ENCODE assay signal across 24 mouse cellular contexts in the genomic region with DNA sequence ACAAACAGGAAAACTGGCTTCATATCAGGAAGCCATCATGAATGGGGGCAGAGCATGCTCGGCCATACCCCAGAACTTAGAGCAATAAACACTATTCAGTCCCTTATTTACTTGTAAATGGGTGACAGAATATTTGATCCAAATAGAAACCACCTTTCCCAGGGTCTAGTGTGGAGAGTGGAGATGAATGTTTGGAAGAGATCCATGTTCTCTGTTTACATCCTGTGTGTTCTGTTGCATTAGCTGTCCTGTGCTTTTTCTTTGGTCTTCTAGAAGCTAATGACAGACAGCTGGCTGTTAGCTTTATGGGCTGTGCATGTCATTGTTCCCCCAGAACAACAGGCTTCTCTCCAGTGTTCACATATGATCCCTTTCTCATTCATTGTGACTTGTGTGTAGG. TPM values are rescaled to one million over a fixed set of nuclear protein-coding genes. Genes with fewer than 3 reads are reported as not detected.
DNase-seq lines count a peak whose midpoint lies in the region; ATAC-seq and TF ChIP-seq lines count a peak whose summit lies in the region.
"Had no signal": no experiment of that assay in that cellular context is flagged by ENCODE, and none has a peak within 500 bp of the region (broad histone marks: within the 10 kb centered on the region; RNA-seq: fewer than 3 reads in every experiment).

No protein-coding gene starts in this region.

- intact Hi-C loops in heart, postnatal 10 days (cut with DNase I): no loop called here

- WGBS in lung, embryonic 14.5 days: 8% methylated on average over 1 of the region's 1 CpGs
- 50% methylated on average over 1 of the region's 1 CpGs for WGBS in lung, embryonic 16.5 days

- peak; percentile 0 for DNase-seq in adrenal gland, postnatal 10 days
- DNase-seq in adrenal gland, postnatal 4 days (ENCODE audit: low spot score in 2 of 2): no peak
- peak; percentile 53 for DNase-seq in heart, adult 11 months
- DNase-seq in heart, postnatal 10 days: no peak
- peak; percentile 75 for DNase-seq in lung, embryonic 14.5 days
- no peak for DNase-seq in lung, postnatal 14 days
- DNase-seq in lung, postnatal 4 days: no peak
- DNase-seq: adrenal gland, adult 8-10 months; adrenal gland, postnatal 25 days; B cell, adult 2 months; cerebellum, adult 11-12 months; cerebellum, adult 2 months; cerebellum, adult 9-10 months; cerebellum, postnatal 10 days had no signal

- no peak overlapping the region for H3K4me3 ChIP-seq in lung, embryonic 14.5 days (ENCODE audit: low read depth, low read length)
- H3K4me3 ChIP-seq in lung, embryonic 16.5 days (ENCODE audit: low read length): no peak overlapping the region
- H3K4me3 ChIP-seq: embryonic facial prominence, embryonic 10.5 days; embryonic facial prominence, embryonic 12.5 days; forebrain, embryonic 13.5 days; forebrain, embryonic 15.5 days had no signal

- no peak overlapping the region for H3K4me2 ChIP-seq in lung, embryonic 14.5 days
- H3K4me2 ChIP-seq in lung, embryonic 16.5 days (ENCODE audit: low read depth, low read length): no peak overlapping the region
- H3K4me2 ChIP-seq: embryonic facial prominence, embryonic 12.5 days; forebrain, embryonic 13.5 days; forebrain, embryonic 15.5 days had no signal

- H3K27ac ChIP-seq in lung, embryonic 14.5 days (ENCODE audit: low read depth): peak overlapping the region; percentile 33; the same call in 1 of the 2 replicates
- peak overlapping the region; percentile 51 for H3K27ac ChIP-seq in lung, embryonic 16.5 days (ENCODE audit: low read length)
- H3K27ac ChIP-seq: embryonic facial prominence, embryonic 10.5 days; embryonic facial prominence, embryonic 12.5 days; forebrain, embryonic 13.5 days; forebrain, embryonic 15.5 days had no signal

- no peak for TF ChIP-seq CTCF in lung, embryonic 14.5 days (IDR thresholded peaks at IDR 0.05; ENCODE audit: low read depth)

- H3K36me3 ChIP-seq in lung, embryonic 14.5 days (ENCODE audit: insufficient read depth): no peaks in the 10 kb centered on the region
- H3K36me3 ChIP-seq in lung, embryonic 16.5 days (ENCODE audit: control insufficient read depth, insufficient read depth, low read length): no peaks in the 10 kb centered on the region
- H3K36me3 ChIP-seq: embryonic facial prominence, embryonic 10.5 days; embryonic facial prominence, embryonic 12.5 days; forebrain, embryonic 15.5 days; G1E had no signal

- H3K27me3 ChIP-seq in lung, embryonic 14.5 days (ENCODE audit: insufficient read depth, low read length): no peaks in the 10 kb centered on the region
- no peaks in the 10 kb centered on the region for H3K27me3 ChIP-seq in lung, embryonic 16.5 days (ENCODE audit: control insufficient read depth, insufficient read depth, low read depth, low read length)
- H3K27me3 ChIP-seq: CH12.LX; embryonic facial prominence, embryonic 12.5 days; forebrain, embryonic 13.5 days; forebrain, embryonic 15.5 days; Patski had no signal

- H3K9me3 ChIP-seq in lung, embryonic 14.5 days (ENCODE audit: low read depth, low read length): no peaks in the 10 kb centered on the region
- no peaks in the 10 kb centered on the region for H3K9me3 ChIP-seq in lung, embryonic 16.5 days (ENCODE audit: control insufficient read depth, low read length)
- H3K9me3 ChIP-seq: embryonic facial prominence, embryonic 10.5 days; embryonic facial prominence, embryonic 12.5 days; forebrain, embryonic 13.5 days; forebrain, embryonic 15.5 days; G1E had no signal

- 0 out of 2 replicates have a peak, but pooled peaks cover 2% of the 10 kb centered on the region for H3K4me1 ChIP-seq in lung, embryonic 14.5 days (ENCODE audit: insufficient read depth)
- H3K4me1 ChIP-seq in lung, embryonic 16.5 days (replicated peaks; ENCODE audit: control insufficient read depth, insufficient read depth, low read length): peaks cover 6% of the 10 kb centered on the region; the same call in 1 of the 2 replicates
- H3K4me1 ChIP-seq: embryonic facial prominence, embryonic 10.5 days; forebrain, embryonic 13.5 days; forebrain, embryonic 15.5 days had no signal

- H3K9ac ChIP-seq in lung, embryonic 14.5 days: no peak overlapping the region
- no peak overlapping the region for H3K9ac ChIP-seq in lung, embryonic 16.5 days (ENCODE audit: low read length)
- H3K9ac ChIP-seq: embryonic facial prominence, embryonic 12.5 days; forebrain, embryonic 13.5 days; forebrain, embryonic 15.5 days had no signal

- ATAC-seq in lung, embryonic 14.5 days (ENCODE audit: insufficient read depth): peak; percentile 90
- peak; percentile 93 for ATAC-seq in lung, embryonic 16.5 days (ENCODE audit: low read depth)
- ATAC-seq: activated CD4-positive, CD25-positive, alpha-beta regulatory T cell, adult 4 months; CD4-positive, CD25-positive, alpha-beta regulatory T cell, adult 4 months; forebrain, embryonic 13.5 days; forebrain, embryonic 15.5 days; Patski had no signal

RNA-seq across cellular contexts. Expression of a gene that starts 12.8 kb away (rescaled TPM):
- total RNA-seq in adrenal gland, postnatal 10 days (2021): 10 to 100 TPM; 13.2 to 18.0 TPM
- total RNA-seq in adrenal gland, postnatal 4 days (2021): 10 to 100 TPM; 20.4 to 20.8 TPM
- total RNA-seq in heart, postnatal 10 days (2021): 10 to 100 TPM in 1 of 2 experiments, 1 to 10 TPM in 1; 8.6 to 10.2 TPM
- 24.0 and 25.0 TPM in 2 replicates for polyA plus RNA-seq in lung, embryonic 14.5 days (2014; fragmentation: Nextera tagmentation; extraction: Ambion mirVana)
- polyA plus RNA-seq in lung, embryonic 16.5 days (2015; fragmentation: Nextera tagmentation; extraction: Ambion mirVana): 18.8 and 21.5 TPM in 2 replicates

Comparison
In these comparisons a context has a peak if more than half of its experiments do, and no peak if none do; other contexts are left out.
1. DNase-seq: peak in adrenal gland, postnatal 10 days (single experiment), heart, adult 11 months (single experiment) and lung, embryonic 14.5 days (single experiment); none in adrenal gland, postnatal 4 days (0 of 2), heart, postnatal 10 days (0 of 2), lung, postnatal 14 days (single experiment) and lung, postnatal 4 days (0 of 2).